Mouse (Mus musculus): ENCODE results near the gene Tor1a. TPM values are rescaled to one million over a fixed set of nuclear protein-coding genes. Genes with fewer than 3 reads are reported as not detected.
A peak's percentile ranks its signal among the peaks of the same experiment; 100 is the strongest.
"Not testable (repeated sequence)": the region's sequence is repeated elsewhere in the genome, so short reads cannot be mapped to it uniquely, and the experiment has no call there.

Tor1a gene
- total RNA-seq, 1 experiment, result 73.6 TPM

DNA sequence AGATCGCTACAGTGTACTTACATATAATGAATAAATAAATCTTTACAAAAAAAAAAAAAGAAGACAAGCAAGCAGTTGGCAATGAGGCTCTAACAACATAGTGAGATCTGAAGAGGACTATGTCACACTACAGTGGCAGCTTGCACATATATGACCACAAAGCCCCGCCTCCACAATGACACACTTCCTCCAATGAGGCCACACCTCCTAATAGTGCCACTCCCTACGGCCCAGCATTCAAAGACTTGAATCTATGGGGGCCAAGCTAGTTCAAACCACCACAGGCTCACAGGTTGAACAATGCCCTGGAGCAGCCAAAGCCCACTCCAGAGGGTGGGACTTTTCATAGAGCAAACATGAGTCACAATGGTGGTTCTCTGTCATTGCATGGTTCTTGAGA is 35.8 kb downstream of the Tor1a start:
- no peak overlapping the region for H3K27ac ChIP-seq (ENCODE audit: insufficient read depth, low read depth, low read length, poor library complexity, severe bottlenecking)
- H3K9me3 ChIP-seq (ENCODE audit: control insufficient read depth, insufficient read depth, low read depth, low read length), result no peaks in the 10 kb centered on the region
- peaks cover 2 to 26% of the 10 kb centered on the region in 2 experiments; a peak in 3 of 4 replicates for H3K4me1 ChIP-seq (ENCODE audit: control insufficient read depth in 2 of 2, insufficient read depth in 2 of 2, low read length in 2 of 2, poor library complexity in 1 of 2)
- TF ChIP-seq MAFK (IDR thresholded peaks at IDR 0.05; ENCODE audit: insufficient read depth, low read depth, low read length) (no peak), HCFC1 (IDR thresholded peaks at IDR 0.05; ENCODE audit: borderline replicate concordance, insufficient read depth, low read length) (no peak), ZC3H11A (IDR thresholded peaks at IDR 0.05; ENCODE audit: borderline replicate concordance, low read depth, low read length) (no peak), ZNF384 (IDR thresholded peaks at IDR 0.05; ENCODE audit: low read depth, low read length) (no peak), CHD2 (IDR thresholded peaks at IDR 0.05; ENCODE audit: low read depth, low read length) (no peak)
- no peak for DNase-seq (ENCODE audit: low read depth, low spot score)
- H3K4me3 ChIP-seq (ENCODE audit: insufficient read depth in 1 of 2, low read depth in 1 of 2, low read length in 2 of 2, poor library complexity in 1 of 2, severe bottlenecking in 1 of 2), result no peak overlapping the region
- H3K9ac ChIP-seq (ENCODE audit: insufficient read depth, low read depth, low read length, poor library complexity, severe bottlenecking), result no peak overlapping the region
- no peaks in the 10 kb centered on the region for H3K36me3 ChIP-seq (ENCODE audit: control insufficient read depth, insufficient read depth, low read length, poor library complexity, severe bottlenecking)
- in situ Hi-C loops (cut with MboI; ENCODE audit: low sequenced_read_pairs in 2 of 2, unreplicated experiment in 2 of 2), result no loop called here

DNA sequence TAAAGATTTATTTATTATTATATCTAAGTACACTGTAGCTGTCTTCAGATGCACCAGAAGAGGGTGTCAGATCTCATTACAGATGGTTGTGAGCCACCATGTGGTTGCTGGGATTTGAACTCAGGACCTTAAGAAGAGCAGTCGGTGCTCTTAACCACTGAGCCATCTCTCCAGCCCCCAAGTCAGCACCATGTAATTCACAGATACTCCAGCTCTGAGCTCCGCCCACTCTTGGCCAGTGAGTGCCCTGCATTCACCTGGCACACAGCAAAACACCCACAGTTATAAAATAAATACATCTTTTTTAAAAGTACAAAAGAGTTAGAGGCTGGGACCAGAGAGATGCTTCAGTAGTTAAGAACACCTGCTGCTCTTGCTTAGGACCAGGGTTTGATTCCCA is 36.9 kb downstream of the Tor1a start:
- H3K9me3 ChIP-seq (ENCODE audit: control insufficient read depth, insufficient read depth, low read depth, low read length); H3K4me3 ChIP-seq (ENCODE audit: insufficient read depth in 1 of 2, low read depth in 1 of 2, low read length in 2 of 2, poor library complexity in 1 of 2, severe bottlenecking in 1 of 2); H3K36me3 ChIP-seq (ENCODE audit: control insufficient read depth, insufficient read depth, low read length, poor library complexity, severe bottlenecking); DNase-seq (ENCODE audit: low read depth, low spot score); H3K9ac ChIP-seq (ENCODE audit: insufficient read depth, low read depth, low read length, poor library complexity, severe bottlenecking); H3K27ac ChIP-seq (ENCODE audit: insufficient read depth, low read depth, low read length, poor library complexity, severe bottlenecking); in situ Hi-C loops (cut with MboI; ENCODE audit: low sequenced_read_pairs in 2 of 2, unreplicated experiment in 2 of 2): not testable (repeated sequence)
- peaks cover 5 to 32% of the 10 kb centered on the region in 2 experiments for H3K4me1 ChIP-seq (ENCODE audit: control insufficient read depth in 2 of 2, insufficient read depth in 2 of 2, low read length in 2 of 2, poor library complexity in 1 of 2)

DNA sequence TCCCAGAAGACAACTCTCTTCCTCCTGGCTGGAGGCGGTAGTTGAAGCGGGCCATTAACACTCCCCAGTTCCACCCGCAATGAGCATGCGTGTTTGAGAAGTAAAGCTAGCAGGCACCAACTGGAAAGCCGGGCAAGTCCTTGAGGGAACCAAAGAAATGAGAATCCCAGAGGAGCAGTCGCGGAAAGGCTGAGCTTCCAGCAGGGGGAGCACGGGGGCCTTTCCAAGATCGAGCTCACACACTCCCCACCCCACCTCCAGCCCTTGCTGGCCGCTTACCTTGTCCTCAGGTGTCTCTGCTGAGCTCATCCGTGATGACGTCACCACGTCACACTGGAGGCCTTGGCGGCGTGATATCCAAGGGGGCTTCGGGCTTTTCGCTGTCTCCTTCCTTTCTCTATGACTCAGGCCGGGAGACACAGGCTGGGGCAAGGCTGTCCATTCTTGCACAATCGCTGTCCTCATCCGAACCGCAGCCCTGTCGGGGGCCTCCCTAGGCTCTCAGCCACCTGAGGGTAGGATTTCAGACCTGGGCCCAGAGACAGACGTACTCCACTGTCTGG is 38.2 kb downstream of the Tor1a start, which contains the start of gene Ptges:
Gene Ptges (minus strand): TSS at position 381 of the 563 bp plus-strand sequence.
- in situ Hi-C loops (cut with MboI; ENCODE audit: low sequenced_read_pairs in 2 of 2, unreplicated experiment in 2 of 2), result no loop called here
- DNase-seq (ENCODE audit: low read depth, low spot score), result peak; percentile 81
- peak within 1 kb of the TSS; percentile 31 to 61 for H3K4me3 ChIP-seq (ENCODE audit: insufficient read depth in 1 of 2, low read depth in 1 of 2, low read length in 2 of 2, poor library complexity in 1 of 2, severe bottlenecking in 1 of 2)
- TF ChIP-seq ZNF384 (IDR thresholded peaks at IDR 0.05; ENCODE audit: low read depth, low read length) (no peak), MAFK (IDR thresholded peaks at IDR 0.05; ENCODE audit: insufficient read depth, low read depth, low read length) (no peak), HCFC1 (IDR thresholded peaks at IDR 0.05; ENCODE audit: borderline replicate concordance, insufficient read depth, low read length) (no peak), CHD2 (IDR thresholded peaks at IDR 0.05; ENCODE audit: low read depth, low read length) (no peak), ZC3H11A (IDR thresholded peaks at IDR 0.05; ENCODE audit: borderline replicate concordance, low read depth, low read length) (no peak)
- H3K36me3 ChIP-seq (ENCODE audit: control insufficient read depth, insufficient read depth, low read length, poor library complexity, severe bottlenecking), result no peaks in the 10 kb centered on the region
- peak within 1 kb of the TSS; percentile 69 for H3K27ac ChIP-seq (ENCODE audit: insufficient read depth, low read depth, low read length, poor library complexity, severe bottlenecking)
- no peaks in the 10 kb centered on the region for H3K9me3 ChIP-seq (ENCODE audit: control insufficient read depth, insufficient read depth, low read depth, low read length)
- peaks cover 6 to 35% of the 10 kb centered on the region in 2 experiments for H3K4me1 ChIP-seq (ENCODE audit: control insufficient read depth in 2 of 2, insufficient read depth in 2 of 2, low read length in 2 of 2, poor library complexity in 1 of 2)
- peak within 1 kb of the TSS; percentile 45; the same call in 1 of the 2 replicates for H3K9ac ChIP-seq (ENCODE audit: insufficient read depth, low read depth, low read length, poor library complexity, severe bottlenecking)

DNA sequence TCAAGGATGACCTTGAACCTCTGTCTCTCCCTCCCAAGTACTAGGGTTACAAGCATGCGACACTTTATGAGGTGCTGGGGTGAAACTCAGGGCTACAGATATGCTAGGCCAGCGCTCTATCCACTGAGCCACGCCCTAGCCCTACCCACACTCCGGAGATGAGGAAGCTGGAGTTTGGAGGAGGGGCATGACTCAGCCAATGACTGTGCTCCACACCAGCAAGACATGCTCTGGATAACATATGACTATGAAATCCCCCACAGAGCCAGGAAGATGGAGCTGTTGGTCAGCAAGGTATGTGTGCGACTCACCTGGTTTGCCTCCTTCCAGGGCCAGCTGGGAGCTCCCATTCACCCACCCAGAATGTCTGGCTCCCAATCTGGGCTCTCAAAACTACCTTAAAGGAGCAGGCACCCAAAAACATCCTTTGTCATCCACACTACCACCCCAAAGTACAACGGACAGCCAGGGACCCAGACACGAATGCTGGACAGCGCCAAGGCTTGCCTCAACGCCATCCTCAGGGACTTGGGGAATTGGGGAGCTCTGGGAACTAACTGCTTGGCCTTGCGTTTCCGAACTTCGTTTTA is 38.7 kb downstream of the Tor1a start:
- in situ Hi-C loops (cut with MboI; ENCODE audit: low sequenced_read_pairs in 2 of 2, unreplicated experiment in 2 of 2), result no loop called here
- Histone ChIP-seq H3K4me1 (ENCODE audit: control insufficient read depth in 2 of 2, insufficient read depth in 2 of 2, low read length in 2 of 2, poor library complexity in 1 of 2) (peaks cover 6 to 32% of the 10 kb centered on the region in 2 experiments), H3K4me3 (ENCODE audit: insufficient read depth in 1 of 2, low read depth in 1 of 2, low read length in 2 of 2, poor library complexity in 1 of 2, severe bottlenecking in 1 of 2) (peak overlapping the region; percentile 31 to 61; a peak in 3 of 4 replicates), H3K27ac (ENCODE audit: insufficient read depth, low read depth, low read length, poor library complexity, severe bottlenecking) (peak overlapping the region; percentile 69), H3K9ac (ENCODE audit: insufficient read depth, low read depth, low read length, poor library complexity, severe bottlenecking) (peak overlapping the region; percentile 37; the same call in 1 of the 2 replicates), H3K36me3 (ENCODE audit: control insufficient read depth, insufficient read depth, low read length, poor library complexity, severe bottlenecking) (no peaks in the 10 kb centered on the region), H3K9me3 (ENCODE audit: control insufficient read depth, insufficient read depth, low read depth, low read length) (no peaks in the 10 kb centered on the region)
- TF ChIP-seq ZNF384 (IDR thresholded peaks at IDR 0.05; ENCODE audit: low read depth, low read length) (no peak), MAFK (IDR thresholded peaks at IDR 0.05; ENCODE audit: insufficient read depth, low read depth, low read length) (no peak), ZC3H11A (IDR thresholded peaks at IDR 0.05; ENCODE audit: borderline replicate concordance, low read depth, low read length) (no peak), HCFC1 (IDR thresholded peaks at IDR 0.05; ENCODE audit: borderline replicate concordance, insufficient read depth, low read length) (no peak), CHD2 (IDR thresholded peaks at IDR 0.05; ENCODE audit: low read depth, low read length) (no peak)
- no peak for DNase-seq (ENCODE audit: low read depth, low spot score)

Measured in ES-E14 (cell line).